Mouse (Mus musculus) adrenal gland, postnatal 14 days (tissue): Measurements from ENCODE around the gene Dnah9. TPM values are rescaled to one million over a fixed set of nuclear protein-coding genes. Genes with fewer than 3 reads are reported as not detected.
A peak's percentile ranks its signal among the peaks of the same experiment; 100 is the strongest.

ENCODE experiments used
- DNase-seq: peaks from one replicate; pipeline ENCODE4 v3.0.0; 2021; ENCODE audit warnings: mixed read lengths
- total RNA-seq: library from RNA; stranded (reverse); gene quantifications from 2 replicates; pipeline ENCODE4 v1.2.3, GENCODE M21; 2021

Dnah9 gene
- total RNA-seq, 1 experiment from 2014 or later: not detected

DNA sequence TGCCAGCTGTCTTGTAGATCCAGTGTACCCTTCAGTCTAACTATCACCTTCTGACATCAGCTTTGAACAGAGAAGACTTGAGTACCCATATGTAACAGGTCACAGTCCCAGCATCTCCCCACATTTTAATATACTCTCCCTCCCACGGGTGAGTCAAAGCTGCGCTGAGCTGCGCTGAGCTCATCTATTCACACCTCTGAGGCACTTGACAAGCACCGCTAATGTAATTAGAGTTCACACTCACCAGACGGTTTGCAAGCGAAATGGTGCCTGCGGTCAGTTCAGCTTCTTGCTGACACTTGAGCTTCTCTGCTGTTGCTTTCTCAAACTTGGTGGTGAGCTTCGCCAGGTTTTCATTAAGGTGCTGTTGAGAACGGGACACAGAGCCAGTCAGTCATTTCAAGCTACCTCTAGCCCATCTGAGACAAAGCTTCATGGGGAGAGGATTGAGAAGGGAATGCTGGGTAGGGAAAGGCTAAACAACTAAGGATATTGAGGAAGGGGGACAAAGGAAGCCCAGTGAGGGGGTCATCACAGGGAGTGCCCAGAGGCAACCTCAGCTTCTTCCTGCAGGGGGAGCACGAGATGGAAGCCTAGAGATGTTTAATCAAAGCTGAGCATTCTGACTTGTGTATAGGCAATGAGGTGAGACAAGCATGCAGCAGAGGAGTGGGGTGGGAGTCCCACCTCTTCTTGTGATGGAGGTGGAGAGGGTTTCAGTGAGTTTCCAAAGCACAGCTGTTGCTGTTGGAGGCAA is 249.7 kb downstream of the Dnah9 start:
- no peak for DNase-seq

DNA sequence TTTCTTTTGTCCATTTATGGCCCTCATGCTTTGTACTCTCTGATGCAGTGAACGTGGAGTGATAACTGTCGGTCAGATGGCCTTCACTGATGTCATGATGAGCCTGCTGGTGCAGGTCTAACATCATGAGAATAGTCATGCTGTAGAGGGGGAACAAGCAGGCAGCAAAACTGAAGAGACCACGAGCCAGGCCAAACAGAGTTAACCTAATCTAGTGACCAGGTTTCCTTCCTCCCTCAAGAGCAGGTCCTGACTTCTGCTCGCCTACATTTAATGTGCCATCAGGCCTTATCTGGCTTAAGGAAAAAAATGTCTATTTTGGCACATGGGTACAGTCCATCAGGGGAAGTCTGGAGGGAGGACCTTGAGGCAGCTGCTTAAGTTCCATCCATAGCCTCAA is 259.2 kb downstream of the Dnah9 start:
- DNase-seq: no peak

- DNase-seq: no peak
Observed at GRCm38 (mm10) chr11:65905487-65905886, 262.9 kb downstream of the Dnah9 start.

- no peak for DNase-seq
Observed at GRCm38 (mm10) chr11:65903944-65904343, 264.4 kb downstream of the Dnah9 start.

GRCm38 (mm10) chr11:65881465-65881864 is 286.9 kb downstream of the Dnah9 start:
- no peak for DNase-seq

- no peak for DNase-seq
Observed at GRCm38 (mm10) chr11:65877146-65877775, 291.1 kb downstream of the Dnah9 start.

DNA sequence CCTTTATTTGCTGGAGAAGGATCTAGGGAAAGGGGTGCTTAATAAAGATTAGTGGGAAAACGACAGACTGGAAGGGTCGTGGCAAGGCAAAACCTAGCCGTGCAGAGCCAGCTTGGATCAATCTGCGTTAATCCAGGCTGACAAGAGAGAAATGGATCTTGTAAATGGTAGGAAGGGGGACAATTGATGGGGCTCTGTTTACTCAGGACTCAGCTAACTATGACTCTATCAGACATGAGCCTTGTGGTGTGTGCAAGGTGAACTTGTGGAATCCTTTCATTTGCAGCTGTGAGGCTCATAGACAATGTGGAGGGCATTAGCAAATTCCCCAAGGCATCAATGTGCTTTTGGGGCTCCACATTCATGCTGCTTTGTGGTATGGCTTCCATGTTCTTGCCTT is 306.9 kb downstream of the Dnah9 start:
- no peak for DNase-seq

DNA sequence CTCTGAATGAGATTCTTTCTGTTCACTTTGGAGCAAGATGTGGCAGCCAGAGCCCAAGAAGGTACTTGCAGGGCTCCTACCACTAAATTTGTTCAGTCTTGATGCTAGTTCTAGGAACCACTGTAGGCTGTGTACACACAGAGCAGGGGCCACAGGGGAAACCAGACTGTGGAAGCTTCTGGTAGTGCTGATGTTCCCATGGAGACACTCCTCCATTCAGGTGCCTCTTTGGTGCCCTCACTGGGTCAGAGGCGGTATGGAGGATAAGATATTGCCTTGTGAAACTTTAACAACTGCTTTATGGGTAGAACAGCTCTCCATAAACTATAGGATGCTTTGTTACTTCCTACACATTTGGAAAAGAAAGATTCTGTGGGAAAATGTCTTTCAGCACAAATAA is 316.3 kb downstream of the Dnah9 start:
- peak; percentile 37 for DNase-seq

DNA sequence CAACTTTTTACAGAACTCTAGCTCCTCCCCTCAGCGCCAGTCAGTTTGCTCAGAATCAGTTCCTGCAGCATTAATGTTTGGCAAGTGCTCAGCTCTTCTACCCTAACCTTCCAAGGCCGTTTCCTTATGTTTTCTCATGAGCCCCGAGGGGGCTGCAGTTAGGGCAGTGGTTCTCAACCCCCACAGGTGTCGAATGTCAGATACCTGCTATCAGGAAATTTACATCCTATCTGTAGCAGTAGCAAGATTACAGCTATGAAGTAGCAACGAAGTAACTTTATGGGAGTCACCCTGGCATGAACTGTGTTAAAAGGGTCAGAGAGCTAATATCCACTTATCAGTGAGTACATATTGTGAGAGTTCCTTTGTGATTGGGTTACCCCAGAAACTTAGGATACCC is 321.9 kb downstream of the Dnah9 start:
- no peak for DNase-seq

DNA sequence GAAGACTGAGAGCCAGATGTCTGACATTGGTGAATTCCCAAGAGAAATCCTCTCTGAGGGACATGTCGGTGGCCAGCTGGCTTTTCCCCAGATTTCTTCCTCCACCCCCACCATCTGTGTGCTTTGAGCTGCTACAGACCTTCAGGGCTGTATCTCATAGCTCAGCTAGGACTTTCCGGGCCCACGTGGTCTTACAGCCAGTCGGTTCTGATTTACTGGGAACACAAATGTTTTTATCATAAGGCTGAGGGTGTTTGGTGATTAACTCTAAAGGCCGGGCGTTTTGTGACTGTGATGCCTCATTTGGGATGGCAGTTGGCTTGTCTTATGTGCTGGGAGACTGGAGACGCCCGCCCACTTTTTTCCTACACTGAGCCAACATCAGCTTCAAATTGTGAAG is 329.4 kb downstream of the Dnah9 start:
- peak; percentile 10 for DNase-seq

GRCm38 (mm10) chr11:65824556-65824955 is 343.8 kb downstream of the Dnah9 start:
- peak; percentile 16 for DNase-seq

DNA sequence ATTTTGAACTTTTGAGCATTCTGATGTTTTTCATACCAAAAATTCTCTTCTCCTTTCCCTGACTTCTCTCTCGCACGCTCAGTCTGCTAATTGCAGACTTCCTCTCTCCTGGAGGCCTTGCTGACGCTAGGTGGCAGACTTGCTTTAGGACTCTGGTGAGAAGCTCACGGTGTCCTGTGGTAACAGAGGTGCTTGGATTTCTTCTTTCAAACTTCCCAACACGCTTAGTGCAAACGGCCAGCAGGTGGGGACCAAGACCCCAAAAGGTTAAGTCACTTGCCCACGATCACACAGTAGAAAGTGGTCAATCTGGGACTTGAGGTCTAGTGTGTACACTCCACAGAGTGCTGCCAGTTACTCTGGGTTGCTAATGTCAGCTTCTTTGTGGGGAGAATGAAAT is 347.5 kb downstream of the Dnah9 start:
- DNase-seq: peak; percentile 76

GRCm38 (mm10) chr11:65820280-65820679 is 348.1 kb downstream of the Dnah9 start:
- DNase-seq: no peak

DNA sequence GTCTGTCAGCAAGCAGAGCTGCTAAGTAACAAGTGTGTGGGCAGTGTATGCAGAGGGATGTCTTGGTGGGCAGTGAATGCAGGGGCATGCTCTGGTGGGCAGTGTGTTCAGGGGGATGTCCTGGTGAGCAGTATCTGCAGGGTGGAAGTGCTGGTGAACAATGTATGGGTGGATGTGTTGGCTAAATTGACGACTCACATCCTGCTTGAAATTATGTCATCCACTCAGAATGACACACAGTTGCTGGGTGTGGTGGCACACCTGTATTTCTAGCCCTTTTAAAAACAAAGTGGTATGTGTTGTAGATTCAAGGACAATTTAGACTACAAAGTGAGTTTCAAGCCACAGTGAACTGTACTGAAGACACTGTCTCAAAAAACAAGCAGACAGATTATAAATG is 350.2 kb downstream of the Dnah9 start:
- no peak for DNase-seq

- no peak for DNase-seq
Observed at GRCm38 (mm10) chr11:65816237-65816636, 352.1 kb downstream of the Dnah9 start.

DNA sequence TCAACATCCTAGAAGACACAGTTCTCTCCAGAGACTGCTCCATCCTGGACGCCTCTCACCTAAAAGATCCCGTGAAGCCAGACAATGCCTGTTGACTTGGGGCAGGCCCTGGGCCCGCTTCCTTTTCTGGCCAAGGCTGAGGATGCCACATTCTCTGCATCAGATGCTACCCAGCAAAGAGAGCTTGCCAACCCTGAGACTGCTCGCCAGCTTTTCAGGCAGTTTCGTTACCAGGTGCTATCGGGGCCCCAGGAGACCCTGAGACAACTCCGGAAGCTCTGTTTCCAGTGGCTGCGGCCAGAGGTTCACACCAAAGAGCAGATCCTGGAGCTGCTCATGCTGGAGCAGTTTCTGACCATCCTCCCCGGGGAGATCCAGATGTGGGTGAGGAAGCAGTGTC is 354.0 kb downstream of the Dnah9 start:
- DNase-seq: no peak

DNA sequence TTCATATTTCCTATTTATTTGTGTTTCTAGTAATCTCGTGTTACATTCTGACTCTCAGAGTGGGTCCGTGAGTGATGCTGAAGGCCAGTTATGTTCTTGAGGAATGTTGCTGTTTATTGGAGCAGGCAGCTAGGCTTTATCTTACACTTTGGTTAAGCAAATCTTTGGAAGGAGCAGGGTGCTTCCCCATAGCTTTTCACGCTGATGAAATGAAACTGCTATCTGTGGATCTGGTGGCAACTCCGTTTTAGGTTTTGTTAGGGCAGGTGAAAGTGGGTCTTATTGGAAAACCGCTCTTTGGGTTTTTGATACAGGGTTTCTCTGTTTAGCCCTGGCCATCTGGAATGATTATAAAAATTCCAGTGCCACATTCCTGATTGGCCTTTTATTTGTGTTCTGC is 356.3 kb downstream of the Dnah9 start:
- DNase-seq: no peak

DNA sequence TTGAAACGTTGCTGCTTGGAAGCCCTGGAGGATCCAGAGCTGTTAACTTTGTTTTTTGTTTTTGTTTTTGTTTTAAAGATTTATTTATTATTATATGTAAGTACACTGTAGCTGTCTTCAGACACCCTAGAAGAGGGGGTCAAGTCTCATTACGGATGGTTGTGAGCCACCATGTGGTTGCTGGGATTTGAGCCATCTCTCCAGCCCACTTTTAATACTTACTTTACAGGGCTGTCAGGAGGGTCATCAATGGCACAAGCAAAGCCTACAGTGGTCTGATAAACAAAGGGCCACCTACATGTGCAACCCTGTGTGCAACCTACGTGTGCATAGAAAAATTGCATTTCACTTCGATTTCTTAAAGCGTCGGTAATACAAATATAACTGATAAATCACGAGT is 360.8 kb downstream of the Dnah9 start:
- no peak for DNase-seq

DNA sequence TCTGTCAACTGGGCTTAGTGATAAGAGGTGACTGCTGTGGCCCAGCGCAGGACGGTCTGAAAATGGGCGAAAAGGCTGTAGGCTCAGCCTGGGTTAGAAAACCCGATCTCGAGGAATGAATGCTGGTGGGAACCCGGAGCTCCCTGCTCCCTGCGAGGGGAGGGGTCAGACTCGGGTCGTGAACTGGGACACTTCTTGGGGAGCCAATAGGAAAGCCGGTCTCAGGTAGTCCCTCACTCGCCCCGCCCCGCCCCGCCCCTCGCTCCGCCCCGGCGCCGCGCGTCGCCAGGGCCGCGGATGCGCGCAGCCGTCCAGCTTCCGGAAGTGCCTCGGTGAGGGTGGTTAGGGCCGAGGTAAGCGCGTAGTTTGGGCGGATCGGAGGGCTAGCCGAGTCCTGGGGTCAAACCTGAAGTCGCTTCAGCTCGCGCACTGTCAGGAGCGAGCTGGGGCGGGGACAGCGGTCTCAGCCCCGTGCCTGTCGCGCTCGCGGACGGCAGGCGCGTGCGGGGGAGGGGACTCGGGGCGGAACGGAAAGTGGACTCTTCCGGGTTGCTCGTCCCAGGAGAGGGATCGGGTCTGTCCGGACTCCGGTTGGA is 361.3 kb downstream of the Dnah9 start, which contains the start of gene Zkscan6:
Gene Zkscan6, plus strand, starts transcription at position 267 of the 596 bp plus-strand sequence.
- DNase-seq: peak; percentile 94

DNA sequence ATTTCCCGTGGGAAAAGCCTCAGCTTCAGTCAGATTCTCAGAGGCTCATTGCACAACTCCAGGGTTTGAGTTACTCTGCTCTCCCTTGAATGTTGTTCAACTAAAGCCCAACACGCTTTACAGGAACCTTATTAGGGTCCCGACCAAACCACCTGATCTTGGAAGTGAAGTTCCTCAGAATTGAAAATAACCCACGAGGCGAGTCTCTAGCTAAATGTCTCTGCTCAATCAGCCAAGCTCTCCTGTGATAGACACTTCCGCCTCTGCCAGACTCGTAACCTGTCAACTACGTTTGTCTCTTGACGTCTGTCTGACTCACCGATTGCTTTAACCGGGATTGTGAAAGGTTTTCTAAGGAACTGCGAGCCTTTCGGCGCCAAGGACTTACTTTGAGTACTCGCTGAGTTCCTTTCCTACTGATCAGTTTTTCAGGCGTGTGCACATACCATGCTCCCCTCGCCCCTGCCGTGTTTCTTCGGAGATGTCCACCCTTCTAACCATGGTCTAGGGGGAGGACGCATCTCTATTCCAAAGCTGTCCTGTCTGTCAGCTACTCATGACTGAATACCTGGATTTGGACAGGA is 361.9 kb downstream of the Dnah9 start:
- peak; percentile 75 for DNase-seq

DNA sequence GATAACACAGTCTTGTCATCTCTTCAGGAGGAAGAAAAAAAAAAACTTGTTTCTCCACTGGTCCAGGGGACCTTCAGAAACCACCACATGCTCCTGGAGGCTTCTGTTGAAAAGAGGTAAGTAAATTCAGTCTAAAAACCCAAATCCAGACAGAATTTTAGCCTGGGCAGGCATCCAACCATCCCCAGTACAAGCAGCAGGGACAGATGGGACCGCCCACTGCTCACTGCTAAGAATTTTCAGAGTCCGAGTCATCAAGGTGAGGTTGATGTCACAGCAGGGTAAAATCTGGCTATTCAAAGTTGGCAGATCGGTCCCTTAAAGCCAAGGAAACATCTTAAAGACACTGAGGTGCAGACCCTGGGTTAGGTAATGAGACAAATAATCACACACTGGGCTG is 366.5 kb downstream of the Dnah9 start:
- DNase-seq: no peak

DNA sequence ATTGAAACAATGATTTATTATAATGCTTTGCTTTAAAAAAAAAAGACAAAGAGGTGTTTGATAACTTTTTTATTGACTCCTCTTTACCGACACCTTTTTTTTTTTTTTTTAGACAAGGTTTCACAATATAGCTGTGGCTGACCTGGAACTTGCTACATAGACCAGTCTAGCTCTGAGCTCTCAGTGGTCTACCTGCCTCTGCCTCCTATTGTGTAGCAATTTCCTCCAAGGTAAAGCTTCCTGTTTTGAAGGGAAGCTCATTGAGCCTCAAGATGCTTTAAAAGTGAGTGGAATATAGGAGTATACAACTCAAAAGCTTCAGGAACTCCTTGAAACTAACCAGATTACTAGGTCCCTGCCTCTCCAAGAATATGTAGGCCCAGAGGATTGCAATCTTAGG is 372.5 kb downstream of the Dnah9 start:
- no peak for DNase-seq
